Mouse (Mus musculus): ENCODE results near the gene Dexi.

Dexi gene

DNA sequence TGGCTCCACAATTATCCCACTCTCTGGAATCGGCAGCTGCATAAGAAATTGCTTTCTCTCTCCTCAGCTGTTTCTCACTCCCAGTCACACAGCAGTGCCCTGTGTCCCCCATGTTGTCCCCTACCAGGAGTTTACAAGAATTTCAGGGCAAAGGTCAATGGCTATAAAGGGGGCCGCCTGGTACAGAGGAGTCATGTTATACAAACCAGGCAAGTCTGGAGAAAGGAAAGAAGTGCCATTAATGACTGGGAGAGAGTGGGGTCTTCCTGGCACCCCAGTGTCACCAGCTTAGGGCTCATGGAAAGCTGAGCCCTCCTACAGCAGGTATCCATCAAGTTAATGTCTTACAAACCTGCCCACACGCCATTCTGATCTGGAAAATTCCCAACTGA is 88.3 kb downstream of the Dexi start:
- DNase-seq (ENCODE audit: low read depth, low spot score): peak; percentile 49

- peak; percentile 13 for DNase-seq (ENCODE audit: low read depth, low spot score)
These were observed 88.8 kb downstream of the Dexi start for GRCm38 (mm10) chr16:10453872-10454582.
